Mouse (Mus musculus): ENCODE measurements around the gene Mpi. TPM values are rescaled to one million over a fixed set of nuclear protein-coding genes. Genes with fewer than 3 reads are reported as not detected.

The Mpi gene
- polyA plus RNA-seq, 1 experiment from 2014 or later = 19.1 TPM

- H3K9me3 ChIP-seq (ENCODE audit: low read length) = no peaks in the 10 kb centered on the region
- TF ChIP-seq EP300 (IDR thresholded peaks at IDR 0.05) (no peak), CTCF (IDR thresholded peaks at IDR 0.05) (no peak)
- no peak overlapping the region for H3K4me3 ChIP-seq (ENCODE audit: low read depth, low read length)
- ATAC-seq = no peak
- no peak overlapping the region for H3K9ac ChIP-seq (replicated peaks; ENCODE audit: low read depth)
- DNase-seq (ENCODE audit: low spot score) = no peak
- no peaks in the 10 kb centered on the region for H3K4me1 ChIP-seq (ENCODE audit: insufficient read depth, low read depth, low read length)
- no peak overlapping the region for H3K27ac ChIP-seq (ENCODE audit: low read length)
- WGBS = 77% methylated on average over 6 of the region's 6 CpGs
- no peak overlapping the region for H3K4me2 ChIP-seq (replicated peaks; ENCODE audit: low read depth, low read length)
- peaks cover 29% of the 10 kb centered on the region for H3K36me3 ChIP-seq (ENCODE audit: insufficient read depth, low read length)
- no peaks in the 10 kb centered on the region for H3K27me3 ChIP-seq (replicated peaks; ENCODE audit: insufficient read depth, low read length)
Observed at GRCm38 (mm10) chr9:57577144-57577849, 24.7 kb upstream of the Mpi start.

GRCm38 (mm10) chr9:57575577-57575976 lies 23.0 kb upstream of the Mpi start:
- no peak overlapping the region for H3K4me2 ChIP-seq (replicated peaks; ENCODE audit: low read depth, low read length)
- H3K9me3 ChIP-seq (ENCODE audit: low read length) = no peaks in the 10 kb centered on the region
- no peaks in the 10 kb centered on the region for H3K27me3 ChIP-seq (replicated peaks; ENCODE audit: insufficient read depth, low read length)
- no peak for TF ChIP-seq CTCF (IDR thresholded peaks at IDR 0.05)
- TF ChIP-seq EP300 (IDR thresholded peaks at IDR 0.05) = peak; percentile 60
- H3K27ac ChIP-seq (ENCODE audit: low read length) = no peak overlapping the region
- no peak overlapping the region for H3K4me3 ChIP-seq (ENCODE audit: low read depth, low read length)
- 56% methylated on average over 3 of the region's 3 CpGs for WGBS
- H3K9ac ChIP-seq (replicated peaks; ENCODE audit: low read depth) = no peak overlapping the region
- peak; percentile 22 for DNase-seq (ENCODE audit: low spot score)
- ATAC-seq = peak; percentile 64; the same call in 1 of the 2 replicates
- H3K36me3 ChIP-seq (ENCODE audit: insufficient read depth, low read length) = peaks cover 14% of the 10 kb centered on the region
- H3K4me1 ChIP-seq (ENCODE audit: insufficient read depth, low read depth, low read length) = no peaks in the 10 kb centered on the region

- H3K36me3 ChIP-seq (ENCODE audit: insufficient read depth, low read length) = 0 out of 2 replicates have a peak, but pooled peaks cover 10% of the 10 kb centered on the region
- H3K27me3 ChIP-seq (replicated peaks; ENCODE audit: insufficient read depth, low read length) = no peaks in the 10 kb centered on the region
- ATAC-seq = no peak
Observed at GRCm38 (mm10) chr9:57574397-57574796, 21.8 kb upstream of the Mpi start.

DNA sequence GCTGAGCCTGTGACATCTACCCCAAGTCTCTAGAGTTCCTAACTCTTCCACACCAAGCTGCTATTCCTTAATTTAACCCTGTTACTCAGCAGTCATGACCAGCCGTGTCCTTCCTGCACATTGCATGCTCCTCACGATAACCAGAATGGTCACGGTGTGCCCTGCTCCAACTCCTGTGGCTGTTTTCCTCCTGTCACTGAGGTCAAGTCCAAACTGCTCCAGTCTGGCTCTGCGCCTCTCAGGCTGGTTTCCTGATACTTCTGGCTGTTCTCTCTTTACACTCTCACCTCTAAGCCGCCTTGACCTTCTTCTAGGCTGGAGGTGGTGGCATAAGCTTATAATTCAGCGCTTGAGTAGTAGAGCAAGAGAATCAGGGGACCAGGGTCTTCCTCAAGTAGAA lies 15.9 kb upstream of the Mpi start:
- no peak overlapping the region for H3K4me3 ChIP-seq (ENCODE audit: low read depth, low read length)
- no peak overlapping the region for H3K27ac ChIP-seq (ENCODE audit: low read length)
- H3K4me1 ChIP-seq (ENCODE audit: insufficient read depth, low read depth, low read length) = peaks cover 5% of the 10 kb centered on the region; the same call in 1 of the 2 replicates
- ATAC-seq (no peak), DNase-seq (ENCODE audit: low spot score) (no peak)
- no peaks in the 10 kb centered on the region for H3K27me3 ChIP-seq (replicated peaks; ENCODE audit: insufficient read depth, low read length)
- H3K9ac ChIP-seq (replicated peaks; ENCODE audit: low read depth) = no peak overlapping the region
- TF ChIP-seq CTCF (IDR thresholded peaks at IDR 0.05) = no peak
- TF ChIP-seq EP300 (IDR thresholded peaks at IDR 0.05) = no peak
- no peaks in the 10 kb centered on the region for H3K9me3 ChIP-seq (ENCODE audit: low read length)
- no peak overlapping the region for H3K4me2 ChIP-seq (replicated peaks; ENCODE audit: low read depth, low read length)
- H3K36me3 ChIP-seq (ENCODE audit: insufficient read depth, low read length) = no peaks in the 10 kb centered on the region
- 96% methylated on average over 6 of the region's 6 CpGs for WGBS

More at GRCm38 (mm10) chr9:57574397-57574796, 21.8 kb upstream of the Mpi start:
- TF ChIP-seq CTCF (IDR thresholded peaks at IDR 0.05) (no peak), EP300 (IDR thresholded peaks at IDR 0.05) (no peak)
- Histone ChIP-seq H3K27ac (ENCODE audit: low read length) (no peak overlapping the region), H3K9me3 (ENCODE audit: low read length) (no peaks in the 10 kb centered on the region), H3K4me3 (ENCODE audit: low read depth, low read length) (no peak overlapping the region), H3K4me1 (ENCODE audit: insufficient read depth, low read depth, low read length) (no peaks in the 10 kb centered on the region), H3K9ac (replicated peaks; ENCODE audit: low read depth) (no peak overlapping the region), H3K4me2 (replicated peaks; ENCODE audit: low read depth, low read length) (no peak overlapping the region)
- no peak for DNase-seq (ENCODE audit: low spot score)

DNA sequence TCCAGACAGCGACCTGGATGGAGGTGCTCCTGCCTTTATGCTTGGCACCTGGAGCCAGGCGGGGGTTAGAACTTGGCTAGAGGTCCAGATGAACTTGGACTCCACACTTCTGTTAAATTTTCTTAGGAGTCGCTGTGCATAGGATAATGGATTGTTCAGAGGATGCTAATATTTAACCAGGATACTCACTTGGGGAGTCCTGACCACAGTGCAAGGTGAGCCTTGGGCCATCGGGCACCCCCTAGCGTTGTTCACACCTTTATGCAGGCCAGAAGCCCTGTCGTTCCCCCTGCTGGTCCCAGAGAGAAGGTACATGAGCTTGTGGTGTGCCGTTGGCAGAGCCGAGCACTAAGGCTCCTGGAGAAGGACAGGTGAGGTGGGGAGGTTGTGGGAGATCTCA lies 14.3 kb upstream of the Mpi start:
- TF ChIP-seq CTCF (IDR thresholded peaks at IDR 0.05) (peak; percentile 64), EP300 (IDR thresholded peaks at IDR 0.05) (no peak)
- no peaks in the 10 kb centered on the region for H3K27me3 ChIP-seq (replicated peaks; ENCODE audit: insufficient read depth, low read length)
- no peak for DNase-seq (ENCODE audit: low spot score)
- no peak overlapping the region for H3K4me3 ChIP-seq (ENCODE audit: low read depth, low read length)
- 48% methylated on average over 8 of the region's 8 CpGs for WGBS
- H3K9me3 ChIP-seq (ENCODE audit: low read length) = no peaks in the 10 kb centered on the region
- H3K27ac ChIP-seq (ENCODE audit: low read length) = no peak overlapping the region
- no peaks in the 10 kb centered on the region for H3K36me3 ChIP-seq (ENCODE audit: insufficient read depth, low read length)
- H3K4me2 ChIP-seq (replicated peaks; ENCODE audit: low read depth, low read length) = no peak overlapping the region
- H3K9ac ChIP-seq (replicated peaks; ENCODE audit: low read depth) = no peak overlapping the region
- ATAC-seq = no peak
- H3K4me1 ChIP-seq (ENCODE audit: insufficient read depth, low read depth, low read length) = peaks cover 21% of the 10 kb centered on the region; the same call in 1 of the 2 replicates

- Histone ChIP-seq H3K4me2 (replicated peaks; ENCODE audit: low read depth, low read length) (no peak overlapping the region), H3K36me3 (ENCODE audit: insufficient read depth, low read length) (no peaks in the 10 kb centered on the region), H3K27me3 (replicated peaks; ENCODE audit: insufficient read depth, low read length) (no peaks in the 10 kb centered on the region), H3K27ac (ENCODE audit: low read length) (peak overlapping the region; percentile 26; the same call in 1 of the 2 replicates), H3K4me1 (ENCODE audit: insufficient read depth, low read depth, low read length) (peaks cover 27% of the 10 kb centered on the region; the same call in 1 of the 2 replicates), H3K9me3 (ENCODE audit: low read length) (no peaks in the 10 kb centered on the region), H3K4me3 (ENCODE audit: low read depth, low read length) (no peak overlapping the region), H3K9ac (replicated peaks; ENCODE audit: low read depth) (no peak overlapping the region)
- WGBS = 42% methylated on average over 10 of the region's 10 CpGs
- DNase-seq (ENCODE audit: low spot score) (peak; percentile 69), ATAC-seq (no peak)
- TF ChIP-seq EP300 (IDR thresholded peaks at IDR 0.05) = no peak
- TF ChIP-seq CTCF (IDR thresholded peaks at IDR 0.05) = no peak
Observed at GRCm38 (mm10) chr9:57565741-57566221, 13.2 kb upstream of the Mpi start.
